Mouse (Mus musculus) G1E (cell line): ENCODE measurements at regions not wholly inside any gene's neighbourhood (a gene's known extent, or its start where the extent isn't known, plus 50 kb on each side); places are given as distances from the start of the nearest gene placed in this dataset.

ENCODE experiments used
- CTCF ChIP-seq: IDR thresholded peaks from 2 replicates; pipeline ENCODE4 v1.5.1; 2012; ENCODE audit warnings: low read depth, low read length, inconsistent platforms, mixed read lengths
- GATA1 ChIP-seq: IDR thresholded peaks from 2 replicates; pipeline ENCODE4 v1.6.1; 2012; ENCODE audit warnings: borderline replicate concordance, low read length, inconsistent platforms, mixed read lengths

DNA sequence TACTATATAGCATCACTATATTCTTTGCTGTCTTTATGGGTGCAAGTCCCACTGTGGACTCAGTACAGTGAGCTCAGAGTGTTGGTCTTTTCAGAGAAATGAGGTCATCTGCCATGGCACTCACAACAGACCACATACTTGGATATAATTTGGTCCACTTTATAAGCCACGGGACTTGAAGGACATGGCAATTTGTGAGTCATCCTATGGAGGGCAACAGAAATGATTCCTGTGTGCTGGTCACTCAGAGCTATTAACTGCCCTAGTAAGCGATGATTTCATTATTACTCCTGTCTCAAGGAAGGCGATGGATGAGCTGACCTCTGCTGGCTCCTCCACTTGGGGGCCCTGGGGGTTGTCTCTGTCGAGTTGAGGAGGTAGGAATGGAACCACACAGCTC is 345.2 kb upstream of the Trib2 start:
- TF ChIP-seq GATA1 (no peak), CTCF (no peak)
